Mouse (Mus musculus) layer of hippocampus, adult 11-12 months (tissue): ENCODE measurements around the gene Slc2a6.

ENCODE experiments used
- DNase-seq: peaks from one replicate; pipeline ENCODE4 v3.0.0; 2022; ENCODE audit warnings: low spot score

The Slc2a6 gene

DNA sequence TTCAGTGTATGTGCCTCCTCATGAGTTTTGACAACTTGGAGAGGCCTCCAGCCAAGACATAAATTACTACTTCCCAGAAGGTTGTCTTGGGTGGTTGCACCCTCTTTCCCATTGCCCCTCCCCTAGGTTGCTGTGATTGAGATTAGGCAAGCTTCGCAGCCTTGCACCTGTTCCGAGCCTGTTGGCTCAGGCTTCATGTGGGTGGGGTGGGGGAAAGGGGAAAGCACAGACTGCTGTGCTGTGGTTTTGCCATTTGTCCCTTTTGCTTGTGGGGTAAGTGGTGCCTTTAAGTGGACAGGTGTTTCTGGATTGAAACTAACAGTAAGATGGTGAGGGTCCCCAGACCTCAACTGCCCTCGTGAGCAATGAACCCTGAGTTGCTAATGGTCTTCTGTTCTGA, 8.2 kb upstream of the Slc2a6 start:
- no peak for DNase-seq

GRCm38 (mm10) chr2:27032361-27032760, 4.6 kb upstream of the Slc2a6 start:
- no peak for DNase-seq

GRCm38 (mm10) chr2:27028437-27029015, 728 bp upstream of the Slc2a6 start:
- no peak for DNase-seq

DNA sequence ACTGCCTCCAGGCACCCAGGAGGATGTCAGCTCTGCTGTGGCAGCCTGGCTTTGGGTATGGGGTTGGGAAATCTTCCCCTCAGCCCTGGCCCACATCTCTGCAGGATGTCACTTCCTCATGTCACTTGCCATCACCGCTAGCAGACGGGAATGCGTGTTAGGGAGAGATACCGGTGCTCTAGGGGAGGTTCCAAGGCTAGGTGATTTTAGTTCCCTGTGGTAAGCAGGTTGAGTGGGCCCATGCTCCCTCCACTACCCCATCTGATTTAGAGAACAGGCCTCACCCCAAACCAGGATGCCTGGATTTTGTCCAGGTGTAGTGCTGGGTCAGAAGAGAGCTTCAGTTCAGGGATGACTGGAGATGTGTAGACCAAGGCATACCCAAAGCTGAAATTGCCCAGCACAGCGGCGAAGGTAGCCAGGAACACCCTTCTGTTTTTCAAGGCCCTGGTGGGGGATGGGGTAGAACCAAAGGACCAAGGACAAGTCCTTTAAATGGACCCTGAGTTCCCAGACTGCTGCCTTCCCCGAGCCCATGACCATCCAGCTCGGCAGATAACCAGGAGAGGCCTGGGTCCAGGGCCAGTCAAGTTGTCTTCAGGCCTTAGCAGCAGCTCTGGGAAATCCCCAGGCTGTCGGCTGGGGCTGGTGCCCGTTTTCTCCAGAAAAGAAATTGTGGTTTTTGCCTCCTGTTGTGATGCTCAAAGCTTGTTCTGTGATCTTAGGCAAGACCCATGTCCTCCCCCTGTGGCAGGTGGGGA, 761 bp downstream of the Slc2a6 start:
- no peak for DNase-seq

DNA sequence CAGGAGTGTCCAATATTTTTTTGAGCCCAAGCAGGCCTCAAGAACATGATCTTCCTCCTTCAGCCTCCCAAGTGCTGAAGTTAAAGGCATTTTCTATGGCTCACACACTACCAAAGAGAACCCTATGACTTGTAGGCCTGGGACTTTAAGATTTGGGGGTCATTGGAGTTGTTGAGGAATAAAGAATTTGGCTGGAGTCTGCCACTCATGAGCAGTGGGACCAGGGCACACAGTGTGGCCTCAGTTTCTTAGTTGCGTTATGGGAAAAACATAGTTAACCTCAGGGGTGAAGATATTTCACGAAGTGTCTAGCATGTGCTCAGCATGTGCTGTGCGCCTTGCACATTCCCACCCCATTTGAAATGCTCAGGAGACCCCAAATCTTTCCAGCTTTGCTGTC, 1.5 kb downstream of the Slc2a6 start:
- no peak for DNase-seq

DNA sequence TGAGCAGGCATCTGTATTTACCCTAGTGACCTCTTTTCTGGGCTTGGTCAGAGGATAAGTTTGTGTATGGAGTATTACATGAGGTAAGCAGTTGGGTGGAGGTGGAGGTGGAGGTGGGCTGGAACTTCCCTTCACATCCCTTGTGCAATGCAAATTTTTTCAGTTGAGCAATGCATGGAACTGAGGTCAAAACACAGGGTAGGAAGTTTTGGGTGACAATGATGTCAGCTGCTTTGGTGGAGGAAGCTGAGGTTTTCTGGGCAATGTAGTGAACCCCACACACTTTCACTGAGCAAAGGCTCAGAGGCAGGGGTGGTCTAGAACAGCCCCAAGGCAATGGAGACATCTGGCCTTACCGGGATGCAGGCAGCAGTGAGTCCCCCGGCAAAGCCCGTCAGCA, 2.3 kb downstream of the Slc2a6 start:
- no peak for DNase-seq

GRCm38 (mm10) chr2:27024136-27024535, 3.7 kb downstream of the Slc2a6 start:
- DNase-seq: no peak

- no peak for DNase-seq
Observed at GRCm38 (mm10) chr2:27022612-27023011, 5.2 kb downstream of the Slc2a6 start.

DNA sequence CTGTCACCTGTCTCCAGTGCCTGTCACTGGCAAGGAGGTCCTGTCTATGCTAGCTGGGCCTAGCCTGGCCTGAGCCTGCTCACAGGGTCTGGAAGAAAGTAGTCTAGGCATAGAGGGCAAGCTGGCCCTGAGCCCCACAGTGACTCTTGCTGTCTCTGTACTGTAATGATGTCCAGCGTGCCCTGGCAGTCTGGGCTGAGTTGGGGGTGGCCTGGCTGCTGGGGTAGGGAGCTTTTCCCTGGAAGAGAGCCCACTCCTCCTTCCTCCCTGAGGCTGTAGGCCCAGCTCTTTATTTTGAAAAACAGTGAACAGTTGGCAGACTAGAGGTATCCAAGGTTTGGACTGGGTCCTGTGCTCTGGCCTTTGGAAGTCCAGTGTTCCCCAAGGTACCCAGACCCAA, 6.7 kb downstream of the Slc2a6 start:
- DNase-seq: no peak

GRCm38 (mm10) chr2:27019530-27019929, 8.3 kb downstream of the Slc2a6 start:
- no peak for DNase-seq

DNA sequence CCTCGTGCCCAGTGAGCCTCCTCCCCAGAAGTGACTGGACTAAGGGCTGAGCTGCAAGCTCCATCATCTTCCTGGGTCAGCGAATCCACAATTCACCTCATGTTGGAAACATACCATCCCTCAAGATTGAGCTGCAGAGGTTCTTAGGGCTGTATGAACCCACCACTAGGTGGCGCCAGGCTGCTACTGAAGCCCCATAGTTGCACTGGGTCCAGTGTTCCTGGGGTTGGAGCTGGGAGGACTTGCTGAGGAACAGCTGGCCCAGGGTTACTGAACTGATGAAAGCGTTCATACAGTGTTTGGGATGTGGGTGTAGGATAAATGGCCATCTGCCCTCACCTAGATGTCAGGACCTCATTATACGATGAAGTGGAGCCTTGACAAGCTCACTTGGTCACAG, 10.0 kb downstream of the Slc2a6 start:
- DNase-seq: peak; percentile 83

- peak; percentile 80 for DNase-seq
Observed at GRCm38 (mm10) chr2:27009714-27010244, 18.0 kb downstream of the Slc2a6 start, which contains the start of gene Cacfd1. Gene Cacfd1 (plus strand): TSS chr2:27009926.

- no peak for DNase-seq
Observed at GRCm38 (mm10) chr2:27007701-27008100, 20.1 kb downstream of the Slc2a6 start.

- DNase-seq: peak; percentile 40
Observed at GRCm38 (mm10) chr2:27006255-27006654, 21.5 kb downstream of the Slc2a6 start.

DNA sequence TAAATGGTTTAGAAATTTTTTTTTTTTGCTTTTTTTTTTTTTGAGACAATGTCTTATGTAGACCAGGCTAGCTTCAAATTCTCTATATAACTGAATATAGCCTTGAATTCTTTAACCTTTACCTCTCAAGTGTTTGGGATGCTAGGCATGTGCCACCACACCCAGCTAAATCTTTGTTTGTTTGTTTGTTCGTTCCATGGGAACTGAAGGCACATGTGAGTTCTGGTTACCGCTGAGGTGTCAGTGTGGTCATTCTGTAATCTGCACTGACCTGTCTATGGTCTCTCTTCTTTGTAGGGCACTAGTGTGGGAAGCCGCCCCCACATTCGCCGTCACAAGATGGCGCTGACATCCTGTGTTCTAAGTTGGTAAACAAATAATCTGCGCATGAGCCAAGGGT, 29.8 kb downstream of the Slc2a6 start:
- DNase-seq: no peak

GRCm38 (mm10) chr2:26997498-26997897, 30.3 kb downstream of the Slc2a6 start:
- DNase-seq: no peak

GRCm38 (mm10) chr2:26993936-26994335, 33.9 kb downstream of the Slc2a6 start:
- no peak for DNase-seq

GRCm38 (mm10) chr2:26984640-26985039, 43.2 kb downstream of the Slc2a6 start:
- DNase-seq: no peak

DNA sequence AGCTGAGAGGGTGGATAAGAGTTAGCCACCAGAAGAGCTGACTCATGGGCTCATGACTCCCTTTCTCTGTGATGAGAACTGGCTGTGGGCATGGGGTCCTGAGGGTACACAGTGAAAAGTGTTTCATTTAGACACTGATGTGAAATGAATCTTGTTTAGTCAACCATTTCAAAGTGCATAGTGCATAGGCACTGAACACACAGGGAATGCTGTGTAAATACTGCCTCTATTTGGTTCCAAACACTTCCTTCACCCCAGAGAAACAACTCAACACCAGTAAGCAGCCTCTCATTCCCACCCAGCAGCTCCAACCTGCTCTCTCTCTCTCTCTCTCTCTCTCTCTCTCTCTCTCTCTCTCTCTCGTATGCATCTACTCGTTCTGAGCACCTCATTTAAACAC, 43.6 kb downstream of the Slc2a6 start:
- DNase-seq: no peak

GRCm38 (mm10) chr2:26980361-26980760, 47.4 kb downstream of the Slc2a6 start:
- DNase-seq: no peak

GRCm38 (mm10) chr2:26973960-26974359, 53.8 kb downstream of the Slc2a6 start:
- no peak for DNase-seq

- no peak for DNase-seq
Observed at GRCm38 (mm10) chr2:26973116-26973515, 54.7 kb downstream of the Slc2a6 start, which contains the start of gene Adamts13. Gene Adamts13 (plus strand): TSS chr2:26973416.
